Mouse (Mus musculus): ENCODE results near the gene Hdhd5.
A peak's percentile ranks its signal among the peaks of the same experiment; 100 is the strongest.

The Hdhd5 gene

GRCm38 (mm10) chr6:120529123-120529522, 2.0 kb downstream of the Hdhd5 start:
- no peak for DNase-seq

- no peak for DNase-seq
These were observed 6.3 kb downstream of the Hdhd5 start for GRCm38 (mm10) chr6:120524796-120525195.

GRCm38 (mm10) chr6:120519647-120520046, 11.5 kb downstream of the Hdhd5 start:
- no peak for DNase-seq

- no peak for DNase-seq
These were observed 13.8 kb downstream of the Hdhd5 start for GRCm38 (mm10) chr6:120517311-120517710.

- peak; percentile 50 for DNase-seq
These were observed 14.2 kb downstream of the Hdhd5 start for GRCm38 (mm10) chr6:120516879-120517278.

GRCm38 (mm10) chr6:120516422-120516821, 14.7 kb downstream of the Hdhd5 start:
- DNase-seq: peak; percentile 60

GRCm38 (mm10) chr6:120511212-120511611, 19.9 kb downstream of the Hdhd5 start:
- no peak for DNase-seq

DNA sequence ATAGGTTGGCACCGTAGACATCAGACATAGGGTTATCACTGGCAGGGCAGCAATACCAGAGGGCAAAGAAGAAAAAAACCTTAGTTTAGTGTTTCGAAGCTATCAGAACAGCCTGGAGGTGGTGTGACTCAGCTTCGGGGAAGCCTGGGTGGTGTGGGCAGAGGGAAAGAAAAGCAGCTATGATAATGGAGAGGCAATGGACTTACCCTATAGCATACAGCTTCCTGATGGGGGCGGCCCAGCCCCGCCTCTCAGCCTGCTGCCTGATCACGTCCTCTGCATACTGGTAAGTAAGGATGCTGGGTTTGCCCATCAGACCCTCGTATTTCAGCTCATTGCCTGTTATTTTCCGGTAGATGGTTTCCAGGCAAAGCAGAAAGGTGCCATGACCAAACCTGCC, 20.7 kb downstream of the Hdhd5 start:
- DNase-seq: peak; percentile 23

- DNase-seq: no peak
These were observed 21.1 kb downstream of the Hdhd5 start for GRCm38 (mm10) chr6:120509975-120510374.

GRCm38 (mm10) chr6:120508645-120509044, 22.5 kb downstream of the Hdhd5 start:
- no peak for DNase-seq

GRCm38 (mm10) chr6:120505531-120505930, 25.6 kb downstream of the Hdhd5 start:
- DNase-seq: no peak

GRCm38 (mm10) chr6:120504051-120504450, 27.1 kb downstream of the Hdhd5 start:
- DNase-seq: no peak

DNA sequence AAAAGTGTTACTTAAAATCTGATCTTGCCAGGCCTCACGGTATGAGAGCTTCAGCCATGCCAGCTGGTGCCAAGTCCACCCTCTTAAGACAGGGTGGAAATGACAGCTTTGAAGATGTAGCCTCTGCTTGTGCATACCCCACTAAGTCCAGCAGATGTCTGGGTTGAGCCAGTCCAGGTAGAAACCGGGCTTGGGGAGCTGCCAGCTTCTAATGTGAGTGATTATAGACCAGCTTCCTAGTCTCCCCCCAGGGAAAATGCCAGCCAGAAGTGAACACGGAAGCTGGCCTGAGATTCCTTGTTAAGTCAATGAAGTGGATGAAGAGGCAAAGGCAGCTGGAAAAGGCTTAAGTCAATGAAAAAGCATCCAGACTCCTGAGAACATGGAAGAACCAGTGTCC, 34.6 kb downstream of the Hdhd5 start:
- no peak for DNase-seq

GRCm38 (mm10) chr6:120493374-120494181, 37.5 kb downstream of the Hdhd5 start, which contains the start of gene Tmem121b:
Gene Tmem121b, minus strand, starts transcription at chr6:120493807.
- DNase-seq: peak; percentile 53

GRCm38 (mm10) chr6:120492499-120493373, 38.4 kb downstream of the Hdhd5 start:
- DNase-seq: peak; percentile 19

DNA sequence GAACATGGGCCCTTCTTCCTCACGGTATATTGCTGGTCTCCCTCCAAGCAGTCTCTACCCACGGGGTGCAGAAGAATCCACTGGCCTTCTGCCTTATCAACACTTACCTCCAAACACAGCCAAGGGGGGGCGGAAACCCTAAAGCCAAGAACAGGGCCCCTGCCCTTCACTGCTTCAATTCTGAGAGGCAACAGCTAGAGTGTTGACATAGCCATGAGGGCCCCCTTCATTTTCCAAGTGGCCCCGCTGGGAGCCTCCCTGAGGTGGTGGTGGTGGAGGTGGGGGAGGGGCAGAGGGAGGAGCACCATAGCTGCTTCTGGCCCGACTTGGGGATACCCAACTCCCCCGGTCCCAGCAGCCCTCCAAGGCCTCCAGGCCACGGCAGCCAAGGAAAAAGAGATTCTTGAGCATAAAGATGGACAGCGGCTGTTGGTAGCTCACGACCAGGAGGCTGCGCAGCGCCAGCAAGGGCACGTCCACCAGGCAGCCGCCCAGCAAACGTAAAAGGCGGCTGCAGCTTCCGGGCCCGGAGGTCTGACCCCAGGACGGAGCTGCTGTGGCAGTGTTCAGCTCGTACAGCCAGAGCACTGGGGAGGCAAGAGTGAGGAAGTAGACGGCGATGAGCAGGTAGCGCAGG, 39.1 kb downstream of the Hdhd5 start:
- no peak for DNase-seq

GRCm38 (mm10) chr6:120491064-120491463, 40.1 kb downstream of the Hdhd5 start:
- no peak for DNase-seq

DNA sequence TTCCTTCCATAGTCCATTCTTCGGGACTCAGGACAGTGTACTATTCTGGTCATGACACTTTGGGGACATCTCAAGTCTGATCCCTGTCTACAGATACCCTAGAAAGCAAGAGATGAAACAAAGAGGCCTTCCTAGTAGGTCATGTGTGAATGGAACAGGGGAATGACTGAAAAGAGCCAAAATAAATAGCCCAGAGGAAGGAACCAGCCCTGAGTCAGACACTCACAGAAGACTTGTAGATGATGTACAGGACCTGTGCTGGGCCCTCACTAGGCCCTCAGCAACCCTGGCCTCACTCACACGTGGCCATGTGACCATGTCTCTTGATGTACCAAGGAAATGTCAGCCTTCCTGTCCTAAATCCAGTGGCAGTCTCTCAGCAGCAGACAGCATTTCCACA, 41.7 kb downstream of the Hdhd5 start:
- no peak for DNase-seq

DNA sequence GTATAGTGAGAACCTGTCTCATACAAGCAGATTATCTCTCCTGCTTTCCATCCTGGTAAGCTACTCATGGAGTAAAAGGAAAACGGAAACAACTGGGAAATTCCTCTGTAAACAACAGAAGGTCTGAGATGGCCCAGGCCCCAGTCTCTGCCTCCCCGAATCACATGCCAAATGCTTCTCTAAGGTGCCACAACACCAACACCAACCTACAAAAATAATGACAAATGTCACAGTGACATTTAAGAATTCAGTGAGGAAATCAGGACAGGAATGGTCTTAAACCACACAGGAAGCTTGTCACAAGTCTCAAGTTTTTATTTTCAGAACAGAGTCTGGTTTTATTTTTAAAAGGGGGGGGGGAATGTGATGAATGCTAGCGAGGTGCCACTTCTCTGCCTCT, 42.5 kb downstream of the Hdhd5 start:
- no peak for DNase-seq

DNA sequence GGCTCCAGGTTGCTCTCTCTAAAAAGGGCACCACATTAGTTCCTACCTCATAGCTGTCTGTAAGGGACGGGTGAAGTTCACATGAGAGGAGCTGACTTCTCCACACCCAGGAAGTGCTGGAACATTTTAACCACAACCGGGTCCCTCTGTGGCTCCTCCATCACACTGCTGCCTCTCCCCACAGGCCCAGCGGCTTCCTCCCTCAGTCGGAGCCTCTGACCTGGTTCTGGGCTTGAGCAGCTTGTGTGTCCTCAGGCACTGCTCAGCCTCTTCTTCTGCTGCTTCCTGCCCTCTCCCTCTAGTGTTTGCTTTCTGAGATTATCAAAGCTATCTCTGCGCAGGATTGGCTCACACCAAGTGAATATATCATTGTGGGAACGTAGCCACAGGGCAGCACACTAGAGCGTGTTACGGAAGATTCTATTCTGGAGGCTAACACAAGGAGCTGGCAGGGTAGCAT, 45.0 kb downstream of the Hdhd5 start:
- DNase-seq: no peak

DNA sequence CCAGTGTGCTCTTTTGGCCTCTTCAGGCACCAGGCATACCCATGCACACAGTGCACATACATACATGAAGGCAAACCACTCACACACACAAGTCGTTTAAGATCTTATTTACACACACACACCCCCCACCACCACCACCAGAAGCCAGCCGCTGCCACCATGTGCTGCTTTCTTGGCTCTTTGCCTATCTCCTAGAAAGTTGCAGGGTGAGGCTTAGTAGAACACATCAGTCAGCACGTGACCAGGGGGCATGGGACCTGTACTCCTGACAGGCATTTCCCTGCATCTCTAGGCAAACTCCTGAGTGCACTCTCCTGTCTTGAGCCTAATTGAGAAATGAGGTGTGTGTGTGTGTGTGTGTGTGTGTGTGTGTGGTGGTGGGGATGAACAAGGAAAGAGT, 46.1 kb downstream of the Hdhd5 start:
- DNase-seq: no peak

GRCm38 (mm10) chr6:120483211-120483626, 47.9 kb downstream of the Hdhd5 start:
- DNase-seq: peak; percentile 59

GRCm38 (mm10) chr6:120482756-120483155, 48.4 kb downstream of the Hdhd5 start:
- DNase-seq: no peak
